Mouse (Mus musculus) left cerebral cortex, adult 11 months (tissue): ENCODE measurements around the gene Atp11b.

ENCODE experiments used
- DNase-seq: peaks from one replicate; pipeline ENCODE4 v3.0.0; 2022; ENCODE audit warnings: low spot score

Gene Atp11b

DNA sequence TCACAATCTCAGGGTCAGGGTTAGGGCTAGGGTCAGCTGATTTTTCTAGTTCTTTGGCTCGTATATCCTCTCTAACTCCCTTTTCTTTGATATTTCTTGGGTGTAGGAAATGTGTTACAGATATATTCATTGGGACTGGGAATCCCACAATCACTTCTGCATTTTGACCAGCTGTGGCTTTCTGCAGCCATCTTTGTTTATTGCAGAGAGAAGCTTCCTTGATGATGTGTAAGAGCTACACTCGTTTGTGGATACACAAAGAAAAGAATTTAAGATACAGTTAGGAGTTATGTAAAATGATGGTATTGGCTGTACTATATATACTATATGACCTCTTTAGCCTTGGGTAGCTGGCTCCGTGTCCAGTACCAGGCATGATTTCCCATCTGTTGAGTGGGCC, 25.8 kb downstream of the Atp11b start:
- DNase-seq = no peak

- no peak for DNase-seq
Measured at GRCm38 (mm10) chr3:35802040-35802439, 48.1 kb downstream of the Atp11b start.

- DNase-seq = no peak
Measured at GRCm38 (mm10) chr3:35819887-35820286, 66.0 kb downstream of the Atp11b start.

GRCm38 (mm10) chr3:35822036-35822435, 68.1 kb downstream of the Atp11b start:
- DNase-seq = no peak

- no peak for DNase-seq
Measured at GRCm38 (mm10) chr3:35849326-35849725, 95.4 kb downstream of the Atp11b start.

- no peak for DNase-seq
Measured at GRCm38 (mm10) chr3:35883267-35883666, 129.4 kb downstream of the Atp11b start.

- no peak for DNase-seq
Measured at GRCm38 (mm10) chr3:35889531-35889930, 135.6 kb downstream of the Atp11b start.

- DNase-seq = no peak
Measured at GRCm38 (mm10) chr3:35891123-35891522, 137.2 kb downstream of the Atp11b start.

- no peak for DNase-seq
Measured at GRCm38 (mm10) chr3:35893156-35893555, 139.2 kb downstream of the Atp11b start.

GRCm38 (mm10) chr3:35897900-35898299, 144.0 kb downstream of the Atp11b start:
- DNase-seq = no peak

- no peak for DNase-seq
Measured at GRCm38 (mm10) chr3:35899109-35899508, 145.2 kb downstream of the Atp11b start.

GRCm38 (mm10) chr3:35900555-35901204, 146.8 kb downstream of the Atp11b start:
- no peak for DNase-seq
